Mouse (Mus musculus): ENCODE measurements at regions not wholly inside any gene's neighbourhood (a gene's known extent, or its start where the extent isn't known, plus 50 kb on each side); places are given as distances from the start of the nearest gene placed in this dataset.

DNA sequence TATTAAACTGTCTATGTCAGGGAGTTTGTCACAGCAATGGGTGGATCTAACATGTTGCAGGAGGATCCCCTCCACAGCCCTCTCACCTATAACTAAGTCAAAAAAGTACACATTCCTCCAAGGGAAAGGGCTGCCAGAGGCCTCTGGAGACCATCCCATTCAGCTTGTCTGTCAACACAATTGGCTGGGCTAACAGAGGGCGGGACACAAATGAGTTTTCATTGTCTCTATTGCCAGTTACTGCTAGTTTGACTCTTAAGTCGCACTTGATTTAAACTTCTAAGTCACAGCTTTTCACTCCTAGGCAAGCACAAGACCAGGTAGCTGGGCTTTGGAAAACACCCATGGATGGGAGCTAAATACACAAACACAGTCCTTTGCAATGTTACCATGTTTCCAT, 412.3 kb upstream of the Tmpo start:
- TF ChIP-seq CTCF (IDR thresholded peaks at IDR 0.05; ENCODE audit: insufficient read depth, low read length) (no peak), POLR2A (IDR thresholded peaks at IDR 0.05; ENCODE audit: borderline replicate concordance, extremely low read depth, low read depth, low read length) (no peak)

Data from lung, adult 2 months (tissue).